Comparison of ENCODE assay signal across 8 mouse cellular contexts in genomic region chr11:99047120-99047519, GRCm38 (mm10). TPM values are rescaled to one million over a fixed set of nuclear protein-coding genes. Genes with fewer than 3 reads are reported as not detected.
DNase-seq lines count a peak whose midpoint lies in the region; ATAC-seq and TF ChIP-seq lines count a peak whose summit lies in the region.

No protein-coding gene starts in this region.

- peak; percentile 21 for DNase-seq in right cerebral cortex, postnatal 14 days
- DNase-seq in right cerebral cortex, adult 2 months (ENCODE audit: low spot score in 2 of 2), result no peak
- peak; percentile 83 to 91 for DNase-seq in heart, adult 2 months
- peak; percentile 72 for DNase-seq in kidney, adult 11 months
- peak; percentile 75 to 89 for DNase-seq in lung, postnatal 4 days
- no peak for DNase-seq in cerebellum, adult 2 months
- DNase-seq in right cerebral cortex, postnatal 10 days (ENCODE audit: low spot score in 2 of 2), result no peak

- peak; percentile 82 for TF ChIP-seq EP300 in heart, adult 2 months (IDR thresholded peaks at IDR 0.05; ENCODE audit: insufficient read depth, low read depth, low read length)

- WGBS in heart, adult 2 months, result 9% methylated on average over 5 of the region's 5 CpGs
- WGBS in cerebellum, adult 2 months, result 23% methylated on average over 5 of the region's 5 CpGs

- no peaks in the 10 kb centered on the region for H3K79me2 ChIP-seq in heart, adult 2 months (replicated peaks; ENCODE audit: control insufficient read depth, insufficient read depth, low read length)

- no peak for TF ChIP-seq POLR2A in heart, adult 2 months (IDR thresholded peaks at IDR 0.05; ENCODE audit: insufficient read depth, low read depth, low read length)
- TF ChIP-seq POLR2A in cerebellum, adult 2 months (IDR thresholded peaks at IDR 0.05; ENCODE audit: borderline replicate concordance, insufficient read depth, low read length), result no peak

- no peak for TF ChIP-seq CTCF in heart, adult 2 months (IDR thresholded peaks at IDR 0.05)
- TF ChIP-seq CTCF in cerebellum, adult 2 months (IDR thresholded peaks at IDR 0.05; ENCODE audit: borderline replicate concordance, insufficient read depth, low read depth, low read length), result no peak

- no peaks in the 10 kb centered on the region for H3K27me3 ChIP-seq in heart, adult 2 months (ENCODE audit: control insufficient read depth, insufficient read depth, low read length)
- no peaks in the 10 kb centered on the region for H3K27me3 ChIP-seq in cerebellum, adult 2 months (ENCODE audit: control insufficient read depth, insufficient read depth, low read length)

- H3K36me3 ChIP-seq in heart, adult 2 months (ENCODE audit: control insufficient read depth, insufficient read depth, low read length), result no peaks in the 10 kb centered on the region

- H3K4me1 ChIP-seq in heart, adult 2 months (ENCODE audit: control insufficient read depth, insufficient read depth, low read length), result peaks cover 18% of the 10 kb centered on the region
- no peaks in the 10 kb centered on the region; the same call in 1 of the 2 replicates for H3K4me1 ChIP-seq in cerebellum, adult 2 months (ENCODE audit: control insufficient read depth, insufficient read depth, low read length)

- H3K27ac ChIP-seq in heart, adult 2 months, result peak overlapping the region; percentile 75
- no peak overlapping the region for H3K27ac ChIP-seq in cerebellum, adult 2 months (ENCODE audit: insufficient read depth, low read length)

- H3K9ac ChIP-seq in heart, adult 2 months (ENCODE audit: low read depth, low read length), result no peak overlapping the region

- ATAC-seq in frontal cortex, adult (ENCODE audit: low TSS enrichment), result no peak

- H3K4me3 ChIP-seq in heart, adult 2 months, result no peak overlapping the region
- no peak overlapping the region for H3K4me3 ChIP-seq in cerebellum, adult 2 months (replicated peaks; ENCODE audit: insufficient read depth, low read depth, low read length)

- intact Hi-C loops in heart, adult 2 months (cut with DNase I), result no loop called here

RNA-seq across cellular contexts. Expression of gene Igfbp4, which starts 6.1 kb away (rescaled TPM):
- total RNA-seq in heart, adult 2 months (2021), result 10 to 100 TPM; 81.8 to 84.2 TPM
- polyA plus RNA-seq in heart, adult 2 months (2012; rRNA removed), result 163 and 216 TPM in 2 replicates
- polyA plus RNA-seq in cerebellum, adult 2 months (2012; rRNA removed), result 26.2 and 28.6 TPM in 2 replicates

RNA-seq across cellular contexts. Expression of gene Top2a, which starts 23.1 kb away (rescaled TPM):
- total RNA-seq in heart, adult 2 months (2021), result 1 to 10 TPM; 1.4 to 2.3 TPM
- polyA plus RNA-seq in heart, adult 2 months (2012; rRNA removed), result 0.27 and 0.56 TPM in 2 replicates
- polyA plus RNA-seq in cerebellum, adult 2 months (2012; rRNA removed), result 0.11 and 0.25 TPM in 2 replicates

RNA-seq across cellular contexts. Expression of gene Tns4, which starts 42.0 kb away (rescaled TPM):
- total RNA-seq in heart, adult 2 months (2021), result under 1 TPM; 0.16 to 0.23 TPM
- 0.49 and 1.1 TPM in 2 replicates for polyA plus RNA-seq in heart, adult 2 months (2012; rRNA removed)
- polyA plus RNA-seq in cerebellum, adult 2 months (2012; rRNA removed), result 0.18 and 0.25 TPM in 2 replicates

Comparison
In these comparisons a context has a peak if more than half of its experiments do, and no peak if none do; other contexts are left out.
1. DNase-seq: peak in right cerebral cortex, postnatal 14 days (single experiment), heart, adult 2 months (2 of 2), kidney, adult 11 months (single experiment) and lung, postnatal 4 days (2 of 2); none in right cerebral cortex, adult 2 months (0 of 2), cerebellum, adult 2 months (0 of 2) and right cerebral cortex, postnatal 10 days (0 of 2).